Mouse (Mus musculus): ENCODE results near the gene Btn1a1.

Btn1a1 gene

GRCm38 (mm10) chr13:23436861-23437822, 28.6 kb downstream of the Btn1a1 start:
- DNase-seq (ENCODE audit: low spot score) = no peak

- no peak for DNase-seq (ENCODE audit: low spot score)
Measured at GRCm38 (mm10) chr13:23436231-23436661, 29.5 kb downstream of the Btn1a1 start.

DNA sequence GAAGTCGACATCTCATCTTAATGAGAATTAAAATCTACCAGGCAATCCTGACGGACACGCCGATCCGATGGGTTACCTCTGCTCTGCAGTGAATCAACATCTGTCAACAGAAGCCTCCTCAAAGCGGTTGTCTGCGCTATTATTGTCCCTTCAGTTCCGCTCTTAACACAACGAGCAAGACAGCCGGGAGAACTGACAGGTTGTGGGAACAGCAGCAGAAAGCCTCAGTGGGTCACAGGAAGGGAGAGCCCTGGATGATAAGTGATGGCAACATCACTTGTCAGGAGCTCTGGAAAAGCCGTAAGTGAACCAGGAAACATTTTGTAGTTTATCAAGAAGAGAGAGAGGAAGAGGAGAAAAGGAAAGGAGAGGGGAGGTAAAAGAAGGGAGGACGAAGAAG, 30.0 kb downstream of the Btn1a1 start:
- no peak for DNase-seq (ENCODE audit: low spot score)

GRCm38 (mm10) chr13:23435241-23435640, 30.5 kb downstream of the Btn1a1 start:
- no peak for DNase-seq (ENCODE audit: low spot score)

GRCm38 (mm10) chr13:23434426-23434825, 31.3 kb downstream of the Btn1a1 start:
- DNase-seq (ENCODE audit: low spot score) = no peak

DNA sequence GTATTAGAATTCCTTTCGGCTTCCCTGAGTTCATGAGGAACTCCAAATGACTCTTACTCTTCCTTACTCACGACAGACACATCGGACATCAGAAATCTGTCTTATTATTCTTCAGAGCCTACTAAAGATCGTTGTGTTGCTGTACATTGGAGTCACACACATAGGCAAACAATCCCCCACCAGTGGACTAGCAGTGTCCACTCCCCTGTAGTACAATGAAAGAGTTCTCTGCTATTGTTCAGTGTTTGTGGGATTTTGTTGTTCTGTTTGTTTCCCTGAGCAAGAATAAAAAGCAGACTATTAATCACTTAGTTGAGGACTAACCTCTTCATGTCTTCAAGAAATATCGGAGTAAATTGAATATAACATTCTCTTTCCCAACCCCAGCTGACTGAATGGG, 31.9 kb downstream of the Btn1a1 start:
- no peak for DNase-seq (ENCODE audit: low spot score)

DNA sequence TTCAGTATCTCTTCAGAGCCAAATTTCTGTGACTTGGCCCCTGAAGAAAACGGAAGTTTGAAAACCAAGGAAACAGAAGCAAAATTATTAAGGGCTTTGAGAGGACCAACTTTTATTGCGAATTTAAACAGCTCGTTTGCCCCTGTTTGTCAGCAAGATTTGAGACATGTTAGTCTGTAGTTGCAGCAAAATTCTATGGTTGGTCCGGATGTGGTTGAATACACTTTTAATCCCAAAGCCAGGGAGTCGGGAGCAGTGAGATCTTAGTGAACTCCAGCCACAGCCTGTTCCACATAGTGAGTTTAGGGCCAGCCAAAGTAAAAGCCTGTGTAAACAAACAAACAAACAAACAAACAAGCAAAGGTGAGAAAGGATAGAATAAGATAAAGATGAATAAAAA, 32.5 kb downstream of the Btn1a1 start:
- DNase-seq (ENCODE audit: low spot score) = no peak

- DNase-seq (ENCODE audit: low spot score) = peak; percentile 95
Measured at GRCm38 (mm10) chr13:23432562-23433201, 33.0 kb downstream of the Btn1a1 start.

GRCm38 (mm10) chr13:23431351-23431771, 34.3 kb downstream of the Btn1a1 start:
- peak; percentile 69 for DNase-seq (ENCODE audit: low spot score)

- DNase-seq (ENCODE audit: low spot score) = peak; percentile 56
Measured at GRCm38 (mm10) chr13:23430734-23431133, 35.0 kb downstream of the Btn1a1 start.

DNA sequence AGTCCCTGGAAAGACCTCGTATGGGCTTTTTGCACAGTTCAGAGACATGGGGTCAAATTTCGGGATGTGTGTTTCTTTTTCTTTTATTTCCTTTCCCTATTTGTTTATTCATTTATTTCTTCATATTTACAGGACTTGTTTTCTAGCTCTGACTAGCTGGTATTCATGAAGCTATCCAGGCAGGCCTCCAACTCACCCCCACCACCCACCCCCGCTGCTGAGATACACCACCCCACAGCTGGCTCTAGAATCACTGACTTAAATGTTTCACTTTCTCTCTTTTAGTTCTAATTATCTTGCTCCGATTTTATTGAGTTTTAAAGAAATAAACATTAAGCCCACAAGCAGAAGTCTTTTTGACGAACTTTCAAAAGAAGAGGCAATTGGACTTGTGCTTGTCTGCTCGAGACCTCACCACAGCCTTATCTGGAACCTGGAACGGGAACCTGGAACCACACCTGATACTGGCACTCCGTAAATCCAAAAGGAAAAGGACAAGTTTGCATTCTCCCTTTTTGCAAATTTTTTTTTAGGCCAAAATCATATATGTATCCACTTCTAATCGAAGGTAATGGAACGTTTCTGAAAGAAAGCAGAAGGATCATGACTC, 35.8 kb downstream of the Btn1a1 start:
- no peak for DNase-seq (ENCODE audit: low spot score)

DNA sequence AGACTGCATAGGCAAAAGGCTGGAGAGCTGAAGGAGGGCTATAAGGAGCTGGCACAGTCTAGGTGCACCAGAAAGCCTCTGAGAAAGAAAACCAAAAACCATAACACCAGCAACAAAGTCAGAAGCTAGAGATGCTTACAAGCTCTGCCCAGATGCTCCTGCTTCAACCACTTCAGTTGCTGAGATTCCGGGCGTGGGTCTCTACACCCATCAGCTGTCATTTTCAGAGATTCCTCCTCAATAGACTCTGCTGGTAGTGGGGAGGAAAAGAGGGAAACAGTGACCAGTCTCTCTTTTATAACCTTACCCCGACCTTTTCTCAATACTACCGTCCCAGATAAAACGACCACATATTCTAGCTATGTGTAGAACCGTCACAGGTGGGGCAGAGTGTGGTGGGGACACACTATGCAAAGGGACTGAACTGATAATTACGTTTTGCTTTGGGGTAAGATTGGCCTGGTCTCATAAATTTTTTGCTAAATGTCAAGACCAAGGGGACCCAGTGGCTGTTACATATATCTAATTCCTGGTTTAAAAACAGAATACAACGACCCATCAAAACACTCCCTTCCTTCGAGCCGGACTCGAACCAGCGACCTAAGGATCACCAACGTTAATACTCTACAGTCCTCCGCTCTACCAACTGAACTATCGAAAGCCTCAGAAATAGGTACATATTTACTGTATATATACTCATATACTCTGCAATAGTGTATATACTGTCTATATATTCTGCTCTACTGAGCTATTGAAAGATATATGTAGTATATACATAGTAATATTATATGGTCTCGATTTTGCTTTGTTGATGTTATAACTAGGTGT, 37.3 kb downstream of the Btn1a1 start:
- no peak for DNase-seq (ENCODE audit: low spot score)

DNA sequence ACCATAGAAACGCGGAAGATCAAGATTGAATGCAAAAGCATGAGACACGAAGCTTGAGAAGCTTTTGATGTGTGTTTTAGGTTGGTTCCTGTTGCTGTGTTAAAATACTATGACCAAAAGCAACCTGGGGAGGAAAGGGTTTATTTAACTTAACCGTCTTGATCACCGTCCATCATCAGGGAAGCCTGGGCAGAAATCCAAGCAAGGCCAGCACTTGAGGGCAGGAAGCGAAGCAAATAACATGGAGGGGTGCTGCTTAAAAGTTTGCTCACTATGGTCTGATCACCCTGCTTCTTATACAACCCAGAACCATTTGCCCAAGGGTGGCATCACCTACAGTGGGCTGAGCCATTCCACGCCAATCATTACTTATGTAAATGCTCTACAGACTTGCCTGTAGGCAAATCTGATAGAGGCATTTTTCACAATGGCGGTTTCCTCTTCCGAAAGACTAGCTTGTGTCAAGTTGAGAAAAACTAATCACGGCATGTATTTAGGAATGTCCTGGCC, 38.2 kb downstream of the Btn1a1 start:
- DNase-seq (ENCODE audit: low spot score) = no peak

DNA sequence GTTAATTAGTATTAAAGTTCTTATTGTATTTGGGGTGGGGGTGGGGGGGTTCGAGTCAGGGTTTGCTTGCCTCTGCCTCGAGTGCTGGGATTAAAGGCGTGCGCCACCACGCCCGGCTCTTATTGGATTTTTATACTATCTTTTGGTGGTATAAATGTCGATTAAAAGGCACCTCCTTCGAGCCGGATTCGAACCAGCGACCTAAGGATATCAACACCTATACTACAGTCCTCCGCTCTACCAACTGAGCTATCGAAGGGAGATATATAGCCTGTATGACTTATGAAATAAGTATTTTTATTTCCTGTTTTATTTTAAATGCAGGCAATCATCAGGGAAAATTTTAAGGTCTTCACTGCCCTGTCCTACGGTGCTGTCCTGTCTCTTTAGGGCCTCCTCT, 38.8 kb downstream of the Btn1a1 start:
- no peak for DNase-seq (ENCODE audit: low spot score)

- DNase-seq (ENCODE audit: low spot score) = no peak
Measured at GRCm38 (mm10) chr13:23426335-23426734, 39.4 kb downstream of the Btn1a1 start.

DNA sequence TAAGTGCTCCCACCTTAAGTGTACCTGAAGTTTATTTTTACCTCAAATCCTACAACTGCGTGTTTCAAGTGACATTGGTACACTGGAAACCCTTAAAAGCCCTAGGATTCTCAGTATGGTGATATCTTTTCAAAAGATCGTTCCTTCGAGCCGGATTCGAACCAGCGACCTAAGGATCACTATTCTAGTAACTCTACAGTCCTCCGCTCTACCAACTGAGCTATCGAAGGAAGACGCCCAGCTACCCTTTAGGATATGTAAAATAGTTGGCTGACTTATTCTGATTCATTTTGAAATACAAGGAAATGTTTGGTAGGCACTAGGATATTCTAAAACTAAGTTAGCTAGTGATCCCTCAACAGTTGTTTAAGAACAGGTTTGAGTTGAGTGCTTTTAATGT, 40.2 kb downstream of the Btn1a1 start:
- no peak for DNase-seq (ENCODE audit: low spot score)

DNA sequence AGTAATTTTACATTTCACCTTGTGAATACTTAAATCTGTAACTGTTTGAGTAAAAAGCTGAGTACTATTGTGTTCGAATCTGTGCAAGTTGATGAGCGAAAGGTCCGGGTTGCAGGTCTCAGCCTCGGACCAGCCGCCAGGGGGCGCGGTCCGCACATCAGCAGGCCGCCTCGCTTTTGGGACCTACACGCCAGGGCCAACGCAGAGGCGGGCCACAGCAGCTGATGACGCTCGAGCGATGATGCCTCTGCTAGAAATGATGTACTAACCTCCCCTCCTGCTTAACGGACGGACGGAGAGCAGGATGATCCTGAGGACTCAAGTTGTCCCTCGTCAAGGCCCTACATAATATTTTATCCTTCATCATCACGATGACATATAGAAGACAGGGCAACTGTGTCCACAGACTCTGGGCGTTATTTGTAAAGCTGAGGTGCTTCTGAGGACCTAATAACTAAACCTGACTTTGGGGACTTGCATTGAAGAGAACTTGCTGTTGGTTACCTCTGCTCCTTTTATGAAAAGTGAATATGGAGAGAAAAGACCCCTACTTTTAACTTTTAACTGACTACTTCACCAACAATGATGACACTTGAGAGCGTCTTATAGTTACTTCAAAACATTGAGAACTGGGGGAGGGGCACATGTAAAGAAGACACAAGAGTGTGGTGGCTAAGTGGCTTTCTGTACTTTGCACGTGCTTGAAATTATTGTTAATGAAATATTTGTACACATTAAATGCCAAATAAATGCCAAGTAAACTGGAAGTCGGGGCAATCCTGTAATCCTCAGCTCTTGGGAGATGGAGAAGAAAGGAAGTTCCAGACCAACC, 41.0 kb downstream of the Btn1a1 start:
- DNase-seq (ENCODE audit: low spot score) = no peak

DNA sequence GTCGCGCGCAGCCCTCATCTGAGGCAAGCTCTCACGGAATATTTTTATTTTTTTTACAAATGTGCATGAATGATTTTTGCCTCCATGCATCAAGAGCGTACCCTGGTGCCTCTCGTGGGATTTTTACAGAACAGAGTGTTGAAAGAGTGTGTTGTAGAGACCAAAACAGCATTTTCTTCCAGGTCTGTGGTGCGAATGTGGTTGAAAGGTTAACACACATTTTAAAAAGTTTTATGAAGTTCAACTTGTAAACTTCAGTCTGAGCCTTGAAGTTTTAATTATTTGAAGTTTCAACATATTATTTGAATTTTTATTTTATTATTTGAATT, 41.7 kb downstream of the Btn1a1 start:
- DNase-seq (ENCODE audit: low spot score) = no peak

DNA sequence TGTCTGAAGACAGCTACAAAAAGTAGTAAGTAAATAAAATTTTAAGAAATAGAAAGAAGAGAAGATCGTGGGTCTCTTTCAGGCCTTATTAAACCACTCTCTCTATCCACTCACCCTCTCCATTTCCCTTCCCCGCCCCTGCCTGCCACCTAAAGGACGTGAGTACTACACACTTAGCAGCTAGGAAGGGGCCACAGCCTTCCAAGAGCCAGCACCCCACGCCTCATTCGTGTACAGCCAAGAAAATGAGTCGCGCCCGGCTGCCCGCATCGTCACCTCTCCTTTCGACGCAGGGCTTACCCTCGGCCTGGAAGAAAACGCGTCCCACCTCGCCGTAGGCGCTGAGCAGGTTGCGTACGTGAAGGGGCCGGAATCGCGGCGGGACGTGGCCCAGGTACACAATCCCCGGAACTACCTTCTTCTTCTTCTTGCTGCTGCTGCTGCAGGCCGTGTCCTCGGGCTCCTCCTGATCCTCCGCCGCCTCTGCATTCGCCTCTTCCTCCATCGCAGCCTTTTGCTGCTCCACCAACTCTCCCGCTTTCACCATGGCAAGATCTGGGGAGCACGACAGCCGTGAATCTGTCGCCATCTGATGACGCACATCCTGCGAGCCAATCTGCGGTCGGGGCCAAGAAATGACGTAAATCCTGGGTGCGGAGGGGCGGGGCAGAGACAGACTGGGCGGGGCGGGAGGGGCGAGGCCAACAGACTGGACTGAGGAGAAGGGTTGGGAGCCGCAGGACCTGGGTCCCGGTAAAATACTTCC, 42.2 kb downstream of the Btn1a1 start, which contains the start of gene Abt1:
Gene Abt1 (minus strand): TSS at position 581 of the 766 bp plus-strand sequence.
- DNase-seq (ENCODE audit: low spot score) = peak; percentile 97

DNA sequence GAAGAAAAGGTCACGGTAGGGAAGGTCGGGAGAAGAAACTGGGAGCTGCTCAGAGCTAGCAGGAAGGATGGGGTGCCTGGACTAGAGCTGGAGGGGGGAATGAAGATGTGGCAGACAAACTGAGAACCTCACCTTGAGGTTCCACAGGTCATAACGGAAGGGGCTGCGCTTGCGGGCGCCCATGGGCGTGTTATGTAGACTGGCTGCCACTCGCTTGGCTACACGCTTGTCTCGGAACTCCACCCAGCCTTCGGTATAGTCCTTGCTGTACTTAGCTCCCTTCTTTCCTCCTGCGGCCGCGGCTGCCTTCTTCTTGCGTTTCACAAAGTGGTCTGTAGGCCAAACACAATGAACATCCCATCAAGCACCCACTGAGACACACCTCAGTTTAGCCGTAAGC, 43.4 kb downstream of the Btn1a1 start:
- DNase-seq (ENCODE audit: low spot score) = no peak
